Mouse (Mus musculus): Measurements from ENCODE around the gene Ktn1.

- no peak for TF ChIP-seq POLR2A (IDR thresholded peaks at IDR 0.05; ENCODE audit: extremely low read depth, insufficient read depth, low read length)
- TF ChIP-seq CTCF (IDR thresholded peaks at IDR 0.05; ENCODE audit: extremely low read depth, insufficient read depth, low read length), result no peak
These were observed 7.2 kb downstream of the Ktn1 start for GRCm38 (mm10) chr14:47655444-47655843.
